Mouse (Mus musculus): ENCODE measurements at regions not wholly inside any gene's neighbourhood (a gene's known extent, or its start where the extent isn't known, plus 50 kb on each side); places are given as distances from the start of the nearest gene placed in this dataset.

GRCm38 (mm10) chr10:96723071-96723470 is 106.3 kb downstream of the Btg1 start:
- H3K27me3 ChIP-seq, result no peaks in the 10 kb centered on the region
- DNase-seq (ENCODE audit: low read depth, low spot score) (no peak), ATAC-seq (no peak)
- ChIA-PET CTCF (interaction anchor here (1.0 to 1.1 kb wide), 2 partner anchors 20 to 37 kb away, joined by 3 read pairs; no protein-coding TSS in a partner anchor), POLR2A (no interaction called here)
- in situ Hi-C loops (cut with MboI; ENCODE audit: low pct_unique_long_range_greater_than_20kb), result no loop called here
- no peak for TF ChIP-seq CTCF (IDR thresholded peaks at IDR 0.05)

- no peak for ATAC-seq
- DNase-seq (ENCODE audit: low read depth, low spot score), result no peak
- no peaks in the 10 kb centered on the region for H3K27me3 ChIP-seq
- ChIA-PET CTCF (no interaction called here), POLR2A (no interaction called here)
- no peak for TF ChIP-seq CTCF (IDR thresholded peaks at IDR 0.05)
- in situ Hi-C loops (cut with MboI; ENCODE audit: low pct_unique_long_range_greater_than_20kb), result no loop called here
These were observed 107.8 kb downstream of the Btg1 start for GRCm38 (mm10) chr10:96724436-96725175.

- no peak for DNase-seq (ENCODE audit: low read depth, low spot score)
- ChIA-PET CTCF (interaction anchor here (1.0 to 2.0 kb wide), 3 partner anchors 8 to 33 kb away, joined by 3 to 9 read pairs (median 4); no protein-coding TSS in a partner anchor), POLR2A (no interaction called here)
- no peaks in the 10 kb centered on the region for H3K27me3 ChIP-seq
- no peak for ATAC-seq
- TF ChIP-seq CTCF (IDR thresholded peaks at IDR 0.05), result no peak
- in situ Hi-C loops (cut with MboI; ENCODE audit: low pct_unique_long_range_greater_than_20kb), result no loop called here
These were observed 110.3 kb downstream of the Btg1 start for GRCm38 (mm10) chr10:96726801-96727780.

DNA sequence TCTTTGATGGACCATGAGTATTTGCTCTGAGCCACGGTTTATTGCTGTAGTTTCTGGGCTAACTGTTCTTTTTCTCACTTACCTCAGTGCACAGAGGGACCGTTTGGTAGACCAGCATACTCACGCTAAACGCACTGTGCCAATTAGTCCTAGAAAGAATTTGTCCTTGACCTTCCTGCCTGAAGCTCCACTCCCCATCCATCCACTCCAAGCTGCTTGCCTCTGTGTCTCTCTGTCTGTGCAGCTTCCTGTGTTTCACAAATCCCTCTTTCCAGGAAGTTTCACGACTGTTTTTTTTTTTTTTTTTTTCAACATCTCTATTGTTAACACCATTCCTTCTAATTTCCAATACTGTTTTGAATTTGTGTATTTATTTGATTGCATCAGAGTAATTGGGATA is 116.8 kb downstream of the Btg1 start:
- DNase-seq (ENCODE audit: low read depth, low spot score) (no peak), ATAC-seq (no peak)
- POLR2A ChIA-PET, result no interaction called here
- in situ Hi-C loops (cut with MboI; ENCODE audit: low pct_unique_long_range_greater_than_20kb), result no loop called here
- TF ChIP-seq CTCF (IDR thresholded peaks at IDR 0.05), result no peak
- CTCF ChIA-PET, result interaction anchor here (0.7 kb wide), 1 partner anchor 13 kb away, joined by 3 read pairs; no protein-coding TSS in a partner anchor
- no peaks in the 10 kb centered on the region for H3K27me3 ChIP-seq

DNA sequence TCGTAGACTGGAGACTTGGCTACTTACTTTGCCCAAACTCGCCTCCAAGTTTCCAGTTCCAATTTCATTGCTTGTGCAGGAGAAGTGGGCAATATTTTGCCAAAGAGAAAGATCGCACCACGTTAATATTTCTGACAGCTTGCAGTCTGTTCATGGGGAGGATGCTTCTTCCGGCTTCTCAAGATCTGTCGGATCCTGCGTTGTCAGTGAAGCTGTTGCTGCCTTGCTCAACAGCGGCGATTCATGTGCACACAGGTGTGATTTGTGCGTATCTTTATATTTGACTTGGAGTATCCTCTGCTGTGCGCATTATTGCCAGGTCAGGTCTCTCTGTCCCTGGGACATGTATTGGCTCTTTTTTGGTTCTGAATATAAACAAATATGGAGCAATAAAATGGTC is 118.3 kb downstream of the Btg1 start:
- POLR2A ChIA-PET, result no interaction called here
- CTCF ChIA-PET, result no interaction called here
- DNase-seq (ENCODE audit: low read depth, low spot score) (no peak), ATAC-seq (no peak)
- TF ChIP-seq CTCF (IDR thresholded peaks at IDR 0.05), result no peak
- H3K27me3 ChIP-seq, result no peaks in the 10 kb centered on the region
- in situ Hi-C loops (cut with MboI; ENCODE audit: low pct_unique_long_range_greater_than_20kb), result no loop called here

DNA sequence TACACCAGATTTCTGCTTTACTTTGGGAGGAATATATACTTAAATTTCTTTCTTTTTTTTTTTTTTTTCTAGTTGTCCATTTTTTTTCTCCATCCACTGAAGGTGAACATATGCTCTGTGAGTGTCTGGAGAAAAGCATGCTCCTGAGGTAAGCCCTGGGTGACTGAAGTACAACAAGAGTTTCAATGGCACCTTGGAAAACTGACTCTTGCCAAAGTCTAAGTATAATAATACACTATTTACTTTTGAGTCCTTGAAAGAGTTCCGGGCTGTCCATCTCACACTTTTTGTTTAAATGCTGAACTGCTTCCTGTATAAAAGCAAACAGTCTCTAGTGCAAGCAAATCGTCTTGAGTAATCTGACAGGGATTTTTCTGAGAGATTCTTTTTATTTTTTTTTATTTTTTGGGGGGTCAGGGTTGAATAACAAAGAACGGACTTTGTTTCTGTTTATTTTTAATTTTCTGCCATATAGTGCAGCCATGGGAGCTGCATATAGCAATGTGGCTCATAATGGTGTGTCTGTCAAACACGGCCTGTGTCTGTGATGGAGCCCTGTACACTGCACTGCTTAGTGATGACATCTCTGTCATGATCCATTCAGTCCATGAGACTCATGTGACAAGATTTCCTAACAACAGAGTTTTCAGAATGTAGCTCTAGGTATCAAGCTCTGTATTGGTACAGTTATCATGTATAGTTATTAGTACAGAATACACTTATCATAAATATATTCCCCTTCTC is 119.3 kb downstream of the Btg1 start:
- DNase-seq (ENCODE audit: low read depth, low spot score), result no peak
- ChIA-PET POLR2A (no interaction called here), CTCF (interaction anchor here (1.6 kb wide), 1 partner anchor 8 kb away, joined by 3 read pairs; no protein-coding TSS in a partner anchor)
- ATAC-seq, result no peak
- no peaks in the 10 kb centered on the region for H3K27me3 ChIP-seq
- no peak for TF ChIP-seq CTCF (IDR thresholded peaks at IDR 0.05)
- in situ Hi-C loops (cut with MboI; ENCODE audit: low pct_unique_long_range_greater_than_20kb), result no loop called here

GRCm38 (mm10) chr10:96737972-96738371 is 121.2 kb downstream of the Btg1 start:
- POLR2A ChIA-PET, result no interaction called here
- in situ Hi-C loops (cut with MboI; ENCODE audit: low pct_unique_long_range_greater_than_20kb), result no loop called here
- no peak for TF ChIP-seq CTCF (IDR thresholded peaks at IDR 0.05)
- DNase-seq (ENCODE audit: low read depth, low spot score), result no peak
- no peak for ATAC-seq
- H3K27me3 ChIP-seq, result no peaks in the 10 kb centered on the region
- CTCF ChIA-PET, result interaction anchor here (1.6 kb wide), 1 partner anchor 10 kb away, joined by 3 read pairs; no protein-coding TSS in a partner anchor

DNA sequence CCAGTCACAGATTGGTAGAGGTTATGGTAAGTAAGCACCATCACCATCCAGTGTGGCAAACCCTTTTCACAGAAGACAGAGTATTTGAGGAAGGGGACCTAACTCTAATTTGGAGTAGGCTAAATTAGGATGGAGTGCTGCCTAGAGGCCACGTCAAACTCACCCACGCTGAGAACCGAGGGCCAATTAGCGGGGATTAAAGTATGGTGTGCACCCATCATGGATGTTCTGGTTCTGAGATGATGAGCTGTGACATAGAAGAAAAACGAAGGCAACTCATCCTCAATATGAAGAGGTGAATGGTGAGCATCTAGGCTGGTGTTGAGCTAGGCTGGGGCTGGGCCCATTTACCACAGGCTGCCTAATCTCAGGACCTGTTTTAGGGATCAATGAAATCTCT is 121.8 kb downstream of the Btg1 start:
- CTCF ChIA-PET, result no interaction called here
- in situ Hi-C loops (cut with MboI; ENCODE audit: low pct_unique_long_range_greater_than_20kb), result no loop called here
- TF ChIP-seq CTCF (IDR thresholded peaks at IDR 0.05), result no peak
- no peaks in the 10 kb centered on the region for H3K27me3 ChIP-seq
- POLR2A ChIA-PET, result no interaction called here
- no peak for ATAC-seq
- DNase-seq (ENCODE audit: low read depth, low spot score), result no peak

GRCm38 (mm10) chr10:96744167-96744777 is 127.5 kb downstream of the Btg1 start:
- in situ Hi-C loops (cut with MboI; ENCODE audit: low pct_unique_long_range_greater_than_20kb), result no loop called here
- ChIA-PET CTCF (no interaction called here), POLR2A (no interaction called here)
- ATAC-seq (no peak), DNase-seq (ENCODE audit: low read depth, low spot score) (no peak)
- TF ChIP-seq CTCF (IDR thresholded peaks at IDR 0.05), result no peak
- H3K27me3 ChIP-seq, result no peaks in the 10 kb centered on the region

- DNase-seq (ENCODE audit: low read depth, low spot score), result no peak
- ATAC-seq, result no peak
- ChIA-PET CTCF (interaction anchor here (1.0 kb wide), 1 partner anchor 14 kb away, joined by 3 read pairs; no protein-coding TSS in a partner anchor), POLR2A (no interaction called here)
- in situ Hi-C loops (cut with MboI; ENCODE audit: low pct_unique_long_range_greater_than_20kb), result no loop called here
- no peaks in the 10 kb centered on the region for H3K27me3 ChIP-seq
- no peak for TF ChIP-seq CTCF (IDR thresholded peaks at IDR 0.05)
These were observed 130.3 kb downstream of the Btg1 start for GRCm38 (mm10) chr10:96747015-96747663.

Data from Patski (cell line).